Mouse (Mus musculus) gastrocnemius, adult 18-20 months (tissue): ENCODE data around the gene Dimt1. TPM values are rescaled to one million over a fixed set of nuclear protein-coding genes. Genes with fewer than 3 reads are reported as not detected.
"Not testable (repeated sequence)": the region's sequence is repeated elsewhere in the genome, so short reads cannot be mapped to it uniquely, and the experiment has no call there.

Experiments
- DNase-seq: peaks from one replicate; pipeline ENCODE4 v3.0.0; 2021; ENCODE audit warnings: low spot score
- total RNA-seq, 2 experiments: library from RNA; stranded (reverse); gene quantifications; 2 replicates each; pipeline ENCODE4 v1.2.3; 2021

Dimt1 gene
- total RNA-seq, 2 experiments from 2014 or later, result 6.6 TPM

- DNase-seq, result no peak
Observed at GRCm38 (mm10) chr13:106960557-106960956, 13.6 kb downstream of the Dimt1 start.

GRCm38 (mm10) chr13:106961496-106961895 lies 14.6 kb downstream of the Dimt1 start:
- no peak for DNase-seq

GRCm38 (mm10) chr13:106996891-106997290 lies 50.0 kb downstream of the Dimt1 start:
- DNase-seq, result no peak

DNA sequence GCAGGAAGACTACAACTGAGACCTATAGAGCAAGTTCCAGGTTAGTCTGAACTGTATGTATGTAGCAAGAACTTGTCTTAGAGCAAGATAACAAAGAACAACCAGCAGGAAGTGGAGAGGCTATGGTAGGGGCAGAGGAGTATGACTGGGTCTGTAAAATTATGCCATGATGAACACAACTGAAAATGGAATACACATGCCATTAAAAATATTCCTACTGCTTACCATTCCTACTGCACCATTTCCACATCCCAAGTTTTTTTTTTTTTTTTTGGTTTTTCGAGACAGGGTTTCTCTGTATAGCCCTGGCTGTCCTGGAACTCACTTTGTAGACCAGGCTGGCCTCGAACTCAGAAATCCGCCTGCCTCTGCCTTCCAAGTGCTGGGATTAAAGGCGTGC lies 50.6 kb downstream of the Dimt1 start:
- not testable (repeated sequence) for DNase-seq

DNA sequence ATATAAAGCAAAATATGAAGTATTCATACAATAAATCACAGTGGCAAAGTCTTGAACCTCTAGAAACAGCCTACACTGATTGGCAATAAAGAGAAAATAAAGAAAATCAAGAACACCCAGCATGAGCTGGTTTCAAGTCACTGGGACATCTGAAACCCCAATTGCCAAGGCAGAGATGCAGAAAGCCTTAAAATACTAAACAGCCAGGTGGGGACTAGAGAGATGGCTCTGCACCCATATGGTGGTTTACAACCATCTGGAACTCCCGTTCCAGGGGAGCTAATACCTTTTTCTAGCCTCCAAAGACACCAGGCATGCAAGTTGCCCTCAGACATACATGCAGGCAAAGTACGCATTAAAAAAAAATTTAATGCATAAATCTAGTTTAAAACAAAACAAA lies 51.1 kb downstream of the Dimt1 start:
- no peak for DNase-seq

- DNase-seq, result no peak
Observed at GRCm38 (mm10) chr13:106998671-106999070, 51.7 kb downstream of the Dimt1 start.

DNA sequence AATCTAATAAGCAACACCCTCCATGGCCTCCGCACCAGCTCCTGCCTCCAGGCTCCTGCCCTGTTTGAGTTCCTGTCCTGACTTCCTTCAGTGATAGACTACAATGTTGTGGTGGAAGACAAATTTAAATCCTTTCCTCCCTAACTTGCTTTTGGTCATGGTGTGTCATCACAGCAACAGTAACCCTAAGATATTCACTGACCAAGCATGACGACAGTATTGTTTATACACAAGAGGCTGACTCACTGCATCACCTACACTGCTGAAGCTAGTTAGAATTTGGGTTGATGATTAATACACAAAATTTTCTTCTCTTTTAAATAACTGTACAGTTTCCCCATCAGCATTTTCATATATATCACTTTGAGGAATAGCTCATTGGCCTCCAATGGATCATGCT lies 56.3 kb downstream of the Dimt1 start:
- no peak for DNase-seq

DNA sequence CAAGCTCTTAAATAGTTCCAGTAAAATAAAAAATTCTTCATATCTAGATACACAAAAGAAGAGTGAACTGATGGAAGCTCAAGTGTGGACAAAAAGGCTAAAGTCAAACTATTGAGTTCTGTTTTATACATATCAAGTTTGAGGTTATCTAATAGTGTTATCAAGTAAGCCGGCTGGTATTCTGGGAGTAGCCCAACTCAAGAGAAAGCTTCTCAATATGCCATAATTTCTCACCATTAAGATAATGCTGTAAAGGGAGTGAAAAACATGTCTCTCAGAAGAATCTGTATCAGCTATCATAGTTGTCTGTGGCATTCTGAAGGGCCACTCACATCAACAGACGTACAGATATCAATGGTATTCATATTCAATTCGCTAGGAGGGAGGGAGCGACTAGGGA lies 61.2 kb downstream of the Dimt1 start:
- no peak for DNase-seq

Other genes with a start within 250 kb of the Dimt1 start
- gene Ipo11, start 10.2 kb upstream of the Dimt1 start, total RNA-seq, result 10 to 100 TPM; 15.4 TPM
- 10 to 100 TPM; 29.2 to 33.3 TPM for gene Kif2a, start 75.0 kb downstream of the Dimt1 start, total RNA-seq